Mouse (Mus musculus): Measurements from ENCODE around the gene Stk38l. TPM values are rescaled to one million over a fixed set of nuclear protein-coding genes. Genes with fewer than 3 reads are reported as not detected.

Stk38l gene
- polyA plus RNA-seq, 1 experiment from 2014 or later: 24.8 TPM

- 41% methylated on average over 2 of the region's 2 CpGs for WGBS
- H3K4me3 ChIP-seq (ENCODE audit: low read depth, low read length): no peak overlapping the region
- no peaks in the 10 kb centered on the region for H3K36me3 ChIP-seq (replicated peaks; ENCODE audit: control insufficient read depth, insufficient read depth, low read depth, low read length)
- H3K9ac ChIP-seq (replicated peaks; ENCODE audit: low read length): no peak overlapping the region
- no peak overlapping the region for H3K4me2 ChIP-seq (ENCODE audit: low read depth, low read length)
- no peaks in the 10 kb centered on the region for H3K4me1 ChIP-seq (ENCODE audit: control insufficient read depth, insufficient read depth, low read length)
- no peaks in the 10 kb centered on the region for H3K9me3 ChIP-seq (replicated peaks; ENCODE audit: control insufficient read depth, low read length)
- ATAC-seq (replicated peaks; ENCODE audit: insufficient number of reproducible peaks, low FRiP score, low TSS enrichment, low read depth) (no peak), DNase-seq (ENCODE audit: low spot score) (no peak)
- H3K27me3 ChIP-seq (ENCODE audit: control insufficient read depth, insufficient read depth, low read length): no peaks in the 10 kb centered on the region
- no peak overlapping the region for H3K27ac ChIP-seq (replicated peaks; ENCODE audit: low read depth, low read length)
Observed at GRCm38 (mm10) chr6:146776610-146777389, 52.0 kb downstream of the Stk38l start.

DNA sequence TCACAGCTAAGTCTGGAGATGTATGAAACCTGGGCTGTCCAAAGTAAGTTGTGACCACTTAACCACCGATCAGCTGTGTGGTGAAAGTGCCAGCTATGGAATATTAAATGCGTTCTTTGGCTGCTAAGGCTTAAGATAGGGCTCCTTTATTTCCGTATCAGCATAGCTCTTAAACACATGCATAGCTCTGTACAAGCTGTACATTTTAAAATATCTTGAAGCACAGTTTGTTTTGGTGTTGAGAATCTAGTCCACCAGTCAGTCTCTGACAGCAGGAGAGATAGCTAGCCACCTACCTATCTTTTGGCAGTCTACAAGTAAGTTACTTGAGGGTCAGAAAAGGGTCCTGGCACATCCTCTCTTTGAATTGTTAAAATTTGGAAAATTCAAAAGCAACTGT lies 53.3 kb downstream of the Stk38l start:
- Histone ChIP-seq H3K9ac (replicated peaks; ENCODE audit: low read length) (no peak overlapping the region), H3K4me1 (ENCODE audit: control insufficient read depth, insufficient read depth, low read length) (no peaks in the 10 kb centered on the region), H3K4me3 (ENCODE audit: low read depth, low read length) (no peak overlapping the region), H3K27me3 (ENCODE audit: control insufficient read depth, insufficient read depth, low read length) (no peaks in the 10 kb centered on the region), H3K9me3 (replicated peaks; ENCODE audit: control insufficient read depth, low read length) (no peaks in the 10 kb centered on the region), H3K27ac (replicated peaks; ENCODE audit: low read depth, low read length) (no peak overlapping the region), H3K4me2 (ENCODE audit: low read depth, low read length) (no peak overlapping the region), H3K36me3 (replicated peaks; ENCODE audit: control insufficient read depth, insufficient read depth, low read depth, low read length) (no peaks in the 10 kb centered on the region)
- DNase-seq (ENCODE audit: low spot score) (no peak), ATAC-seq (replicated peaks; ENCODE audit: insufficient number of reproducible peaks, low FRiP score, low TSS enrichment, low read depth) (no peak)
- WGBS: 94% methylated on average over 3 of the region's 3 CpGs

DNA sequence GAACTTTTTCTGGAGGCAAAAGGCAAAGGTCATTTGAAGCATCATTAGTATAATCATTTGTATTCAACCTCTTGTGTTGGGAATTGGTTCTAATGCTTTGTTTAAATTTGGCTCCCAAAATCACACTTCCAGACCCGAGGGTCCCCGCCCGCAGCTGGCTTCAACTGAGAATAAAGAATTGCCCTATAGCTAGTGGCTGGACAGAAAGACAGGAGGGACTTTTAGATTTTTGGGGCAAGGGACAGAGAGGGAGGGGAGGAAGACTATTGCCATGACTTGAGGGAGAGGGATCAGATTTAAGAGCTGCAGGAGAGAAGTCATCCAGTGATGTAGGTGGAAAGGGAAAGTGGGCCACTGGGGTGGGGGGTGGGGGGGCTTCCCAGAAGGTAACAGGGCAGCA lies 56.8 kb downstream of the Stk38l start:
- H3K27me3 ChIP-seq (ENCODE audit: control insufficient read depth, insufficient read depth, low read length): no peaks in the 10 kb centered on the region
- H3K9me3 ChIP-seq (replicated peaks; ENCODE audit: control insufficient read depth, low read length): no peaks in the 10 kb centered on the region
- no peaks in the 10 kb centered on the region for H3K36me3 ChIP-seq (replicated peaks; ENCODE audit: control insufficient read depth, insufficient read depth, low read depth, low read length)
- no peak overlapping the region for H3K4me2 ChIP-seq (ENCODE audit: low read depth, low read length)
- H3K4me3 ChIP-seq (ENCODE audit: low read depth, low read length): no peak overlapping the region
- no peaks in the 10 kb centered on the region for H3K4me1 ChIP-seq (ENCODE audit: control insufficient read depth, insufficient read depth, low read length)
- DNase-seq (ENCODE audit: low spot score): no peak
- no peak overlapping the region for H3K9ac ChIP-seq (replicated peaks; ENCODE audit: low read length)
- 86% methylated on average over 3 of the region's 3 CpGs for WGBS
- no peak for ATAC-seq (replicated peaks; ENCODE audit: insufficient number of reproducible peaks, low FRiP score, low TSS enrichment, low read depth)
- no peak overlapping the region for H3K27ac ChIP-seq (replicated peaks; ENCODE audit: low read depth, low read length)

GRCm38 (mm10) chr6:146793527-146793926 lies 68.7 kb downstream of the Stk38l start:
- Histone ChIP-seq H3K27ac (replicated peaks; ENCODE audit: low read depth, low read length) (no peak overlapping the region), H3K9ac (replicated peaks; ENCODE audit: low read length) (no peak overlapping the region), H3K4me3 (ENCODE audit: low read depth, low read length) (no peak overlapping the region), H3K27me3 (ENCODE audit: control insufficient read depth, insufficient read depth, low read length) (no peaks in the 10 kb centered on the region), H3K36me3 (replicated peaks; ENCODE audit: control insufficient read depth, insufficient read depth, low read depth, low read length) (no peaks in the 10 kb centered on the region), H3K9me3 (replicated peaks; ENCODE audit: control insufficient read depth, low read length) (no peaks in the 10 kb centered on the region), H3K4me1 (ENCODE audit: control insufficient read depth, insufficient read depth, low read length) (no peaks in the 10 kb centered on the region; the same call in 1 of the 2 replicates), H3K4me2 (ENCODE audit: low read depth, low read length) (no peak overlapping the region)
- ATAC-seq (replicated peaks; ENCODE audit: insufficient number of reproducible peaks, low FRiP score, low TSS enrichment, low read depth): no peak
- no peak for DNase-seq (ENCODE audit: low spot score)
- WGBS: 52% methylated on average over 3 of the region's 3 CpGs

DNA sequence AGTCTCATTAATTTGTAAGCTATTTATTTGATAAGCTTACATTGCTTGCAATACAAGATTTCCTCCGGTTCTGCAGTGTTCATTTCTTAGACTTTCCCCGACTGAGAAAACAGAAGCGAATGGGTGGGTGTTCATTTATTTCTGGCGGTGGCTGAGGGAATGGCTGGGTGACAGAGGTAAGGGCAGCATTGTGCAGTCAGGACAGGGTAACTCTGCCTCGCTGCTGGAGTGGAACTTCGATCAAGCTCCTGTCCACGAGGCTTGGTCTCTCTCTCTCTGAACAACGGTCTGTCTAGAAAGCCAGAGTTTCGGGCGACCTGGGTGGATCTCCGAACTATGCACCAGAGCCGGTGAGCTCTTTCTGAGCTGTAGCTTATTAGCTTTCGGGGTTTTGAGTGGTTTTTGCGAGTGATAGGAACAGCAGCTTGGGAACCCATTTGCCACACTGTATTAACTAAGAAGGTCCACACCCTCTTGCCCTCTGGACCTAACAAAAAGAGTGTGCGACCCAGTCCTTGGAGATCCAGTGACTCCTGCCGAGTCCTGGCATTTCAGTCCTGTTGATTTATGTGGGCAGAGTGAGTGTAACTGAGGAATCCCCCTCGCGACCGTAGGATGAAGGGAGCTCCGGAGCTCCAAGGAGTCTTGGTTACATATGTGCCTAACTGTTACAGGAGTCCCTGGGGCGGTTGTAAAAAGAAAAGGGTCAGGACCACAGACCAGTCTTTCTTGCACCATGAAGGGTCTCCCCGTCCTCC lies 70.5 kb downstream of the Stk38l start:
- 20% methylated on average over 22 of the region's 22 CpGs for WGBS
- H3K27me3 ChIP-seq (ENCODE audit: control insufficient read depth, insufficient read depth, low read length): no peaks in the 10 kb centered on the region
- peak; percentile 19 for DNase-seq (ENCODE audit: low spot score)
- peak overlapping the region; percentile 80 for H3K4me2 ChIP-seq (ENCODE audit: low read depth, low read length)
- no peaks in the 10 kb centered on the region for H3K36me3 ChIP-seq (replicated peaks; ENCODE audit: control insufficient read depth, insufficient read depth, low read depth, low read length)
- no peak; the same call in 1 of the 2 replicates for ATAC-seq (replicated peaks; ENCODE audit: insufficient number of reproducible peaks, low FRiP score, low TSS enrichment, low read depth)
- peak overlapping the region; percentile 67 for H3K9ac ChIP-seq (replicated peaks; ENCODE audit: low read length)
- H3K4me3 ChIP-seq (ENCODE audit: low read depth, low read length): peak overlapping the region; percentile 47
- no peak overlapping the region for H3K27ac ChIP-seq (replicated peaks; ENCODE audit: low read depth, low read length)
- H3K9me3 ChIP-seq (replicated peaks; ENCODE audit: control insufficient read depth, low read length): no peaks in the 10 kb centered on the region
- H3K4me1 ChIP-seq (ENCODE audit: control insufficient read depth, insufficient read depth, low read length): no peaks in the 10 kb centered on the region; the same call in 1 of the 2 replicates

GRCm38 (mm10) chr6:146795924-146796545 lies 71.2 kb downstream of the Stk38l start, which contains the start of gene Arntl2:
Gene Arntl2 (plus strand): TSS chr6:146796055.
- Histone ChIP-seq H3K27ac (replicated peaks; ENCODE audit: low read depth, low read length) (no peak within 1 kb of the TSS), H3K36me3 (replicated peaks; ENCODE audit: control insufficient read depth, insufficient read depth, low read depth, low read length) (no peaks in the 10 kb centered on the region), H3K9ac (replicated peaks; ENCODE audit: low read length) (peak within 1 kb of the TSS; percentile 67), H3K4me2 (ENCODE audit: low read depth, low read length) (peak within 1 kb of the TSS; percentile 80), H3K9me3 (replicated peaks; ENCODE audit: control insufficient read depth, low read length) (no peaks in the 10 kb centered on the region), H3K27me3 (ENCODE audit: control insufficient read depth, insufficient read depth, low read length) (no peaks in the 10 kb centered on the region), H3K4me1 (ENCODE audit: control insufficient read depth, insufficient read depth, low read length) (no peaks in the 10 kb centered on the region; the same call in 1 of the 2 replicates), H3K4me3 (ENCODE audit: low read depth, low read length) (peak within 1 kb of the TSS; percentile 47)
- 2% methylated on average over 36 of the region's 36 CpGs for WGBS
- DNase-seq (ENCODE audit: low spot score) (peak; percentile 86), ATAC-seq (replicated peaks; ENCODE audit: insufficient number of reproducible peaks, low FRiP score, low TSS enrichment, low read depth) (peak; percentile 97)

- no peak overlapping the region for H3K9ac ChIP-seq (replicated peaks; ENCODE audit: low read length)
- H3K4me2 ChIP-seq (ENCODE audit: low read depth, low read length): no peak overlapping the region
- DNase-seq (ENCODE audit: low spot score): no peak
- no peak overlapping the region for H3K27ac ChIP-seq (replicated peaks; ENCODE audit: low read depth, low read length)
- H3K4me3 ChIP-seq (ENCODE audit: low read depth, low read length): no peak overlapping the region
- ATAC-seq (replicated peaks; ENCODE audit: insufficient number of reproducible peaks, low FRiP score, low TSS enrichment, low read depth): no peak
- no peaks in the 10 kb centered on the region for H3K27me3 ChIP-seq (ENCODE audit: control insufficient read depth, insufficient read depth, low read length)
- 63% methylated on average over 5 of the region's 5 CpGs for WGBS
- no peaks in the 10 kb centered on the region for H3K9me3 ChIP-seq (replicated peaks; ENCODE audit: control insufficient read depth, low read length)
- H3K4me1 ChIP-seq (ENCODE audit: control insufficient read depth, insufficient read depth, low read length): no peaks in the 10 kb centered on the region; the same call in 1 of the 2 replicates
- no peaks in the 10 kb centered on the region for H3K36me3 ChIP-seq (replicated peaks; ENCODE audit: control insufficient read depth, insufficient read depth, low read depth, low read length)
Observed at GRCm38 (mm10) chr6:146797446-146797845, 72.7 kb downstream of the Stk38l start.

All from embryonic facial prominence, embryonic 11.5 days (tissue).